Mouse (Mus musculus) erythroblast, embryonic 14.5 days (primary cell): ENCODE data around the gene Ppfibp1.

Experiments
- GATA1 ChIP-seq: IDR thresholded peaks from 2 replicates; pipeline ENCODE4 v1.6.1; 2012; ENCODE audit warnings: low read length, inconsistent platforms, mixed read lengths
- TAL1 ChIP-seq: IDR thresholded peaks from 3 replicates; pipeline ENCODE4 v1.6.1; 2012; ENCODE audit warnings: low read length, inconsistent platforms, mixed read lengths

GRCm38 (mm10) chr6:146912835-146913488 lies 24.7 kb downstream of the Ppfibp1 start:
- TF ChIP-seq TAL1 = no peak
- no peak for TF ChIP-seq GATA1
